Mouse (Mus musculus) CH12.LX (cell line): ENCODE results near the gene Greb1. TPM values are rescaled to one million over a fixed set of nuclear protein-coding genes. Genes with fewer than 3 reads are reported as not detected.

Experiments used
- DNase-seq: peaks from one replicate; pipeline ENCODE4 v3.0.0-alpha.2; 2013; ENCODE audit errors: extremely low read depth
- H3K27ac ChIP-seq: 2 replicates; pipeline ENCODE4 v1.5.1; 2012; ENCODE audit warnings: low read depth, mild to moderate bottlenecking, control low read depth, moderate library complexity; ENCODE audit not compliant: insufficient read depth
- H3K27me3 ChIP-seq: replicated peaks from 2 replicates; pipeline ENCODE3; 2012; ENCODE audit warnings: inconsistent platforms
- H3K36me3 ChIP-seq, 2 experiments: replicated peaks in 1 of 2; 2 replicates each; pipeline versions ENCODE3 to v1.6.1; 2012; ENCODE audit warnings: inconsistent platforms in 1 of 2, low read length in 1 of 2, mild to moderate bottlenecking in 1 of 2, mixed read lengths in 1 of 2, moderate library complexity in 1 of 2; ENCODE audit not compliant: control insufficient read depth in 1 of 2, insufficient read depth in 1 of 2
- H3K4me1 ChIP-seq, 2 experiments: 2 replicates each; pipeline ENCODE4 v1.6.1; 2012; ENCODE audit warnings: inconsistent platforms in 1 of 2, moderate library complexity in 1 of 2; ENCODE audit not compliant: insufficient read depth in 2 of 2, control insufficient read depth in 1 of 2
- H3K4me2 ChIP-seq: 2 replicates; pipeline ENCODE4 v1.6.1; 2012; ENCODE audit warnings: low read depth, mild to moderate bottlenecking, control low read depth; ENCODE audit not compliant: poor library complexity, insufficient read depth, severe bottlenecking
- H3K4me3 ChIP-seq, 3 experiments: fragments of 150-350 bp in 1 of 3; sonication (generic) in 1 of 3; replicated peaks in 1 of 3; 2 replicates each; pipeline versions ENCODE3 to v1.5.1; 2011 to 2012; ENCODE audit warnings: low read depth in 2 of 3, low read length in 2 of 3, mild to moderate bottlenecking in 2 of 3, moderate library complexity in 2 of 3, control low read depth in 1 of 3, improper control_type of control experiment in 1 of 3, inconsistent platforms in 1 of 3, mixed read lengths in 1 of 3; ENCODE audit not compliant: poor library complexity in 1 of 3
- H3K79me2 ChIP-seq: replicated peaks from 2 replicates; pipeline ENCODE4 v1.6.1; 2012; ENCODE audit warnings: mild to moderate bottlenecking, moderate library complexity; ENCODE audit not compliant: control insufficient read depth, poor library complexity, insufficient read depth, severe bottlenecking; ENCODE audit errors: extremely low read depth
- H3K9ac ChIP-seq: 2 replicates; pipeline ENCODE4 v1.6.1; 2012; ENCODE audit warnings: low read depth, mild to moderate bottlenecking, control low read depth, moderate library complexity; ENCODE audit not compliant: insufficient read depth
- H3K9me3 ChIP-seq: replicated peaks from 2 replicates; pipeline ENCODE3; 2012; ENCODE audit warnings: low read length, inconsistent platforms, mixed read lengths
- BHLHE40 ChIP-seq: IDR thresholded peaks from 2 replicates; pipeline ENCODE4 v1.6.1; 2011; ENCODE audit warnings: mild to moderate bottlenecking, low read depth, low read length, improper control_type of control experiment
- CHD1 ChIP-seq: IDR thresholded peaks from 2 replicates; pipeline ENCODE4 v1.6.1; 2012; ENCODE audit warnings: low read depth, low read length, improper control_type of control experiment, inconsistent platforms
- CTCF ChIP-seq, 2 experiments: IDR thresholded peaks in 1 of 2; conservative IDR thresholded peaks in 1 of 2; 2 replicates each; pipeline ENCODE4 v1.5.1; 2011 to 2012; ENCODE audit warnings: low read depth in 2 of 2, low read length in 2 of 2, improper control_type of control experiment in 1 of 2, inconsistent platforms in 1 of 2, mild to moderate bottlenecking in 1 of 2, moderate library complexity in 1 of 2
- E2F4 ChIP-seq: IDR thresholded peaks from 2 replicates; pipeline ENCODE4 v1.6.1; 2011; ENCODE audit warnings: low read depth, low read length, improper control_type of control experiment; ENCODE audit not compliant: insufficient replicate concordance
- EP300 ChIP-seq: IDR thresholded peaks from 2 replicates; pipeline ENCODE4 v1.6.1; 2011; ENCODE audit warnings: low read length, improper control_type of control experiment
- GABPA ChIP-seq: IDR thresholded peaks from 2 replicates; pipeline ENCODE4 v1.6.1; 2012; ENCODE audit warnings: low read depth, low read length, improper control_type of control experiment, inconsistent platforms; ENCODE audit not compliant: insufficient replicate concordance
- JUND ChIP-seq: conservative IDR thresholded peaks from 2 replicates; pipeline ENCODE4 v1.6.1; 2011; ENCODE audit warnings: low read depth, low read length, improper control_type of control experiment
- KAT2A ChIP-seq: IDR thresholded peaks from 2 replicates; pipeline ENCODE4 v1.6.1; 2012; ENCODE audit warnings: low read length, improper control_type of control experiment, inconsistent platforms; ENCODE audit not compliant: insufficient replicate concordance
- MAX ChIP-seq: IDR thresholded peaks from 2 replicates; pipeline ENCODE4 v1.6.1; 2011; ENCODE audit warnings: low read length, improper control_type of control experiment
- MAZ ChIP-seq: IDR thresholded peaks from 2 replicates; pipeline ENCODE4 v1.6.1; 2012; ENCODE audit warnings: low read depth, mild to moderate bottlenecking, inconsistent platforms, low read length, improper control_type of control experiment, moderate library complexity
- MEF2A ChIP-seq: IDR thresholded peaks from 2 replicates; pipeline ENCODE4 v1.6.1; 2014; ENCODE audit warnings: low read depth, mild to moderate bottlenecking, inconsistent platforms, low read length, improper control_type of control experiment, borderline replicate concordance
- MYC ChIP-seq: IDR thresholded peaks from 2 replicates; pipeline ENCODE4 v1.6.1; 2011; ENCODE audit warnings: low read depth, mild to moderate bottlenecking, improper control_type of control experiment, low read length
- NRF1 ChIP-seq: IDR thresholded peaks from 2 replicates; pipeline ENCODE4 v1.6.1; 2014; ENCODE audit warnings: low read depth, mild to moderate bottlenecking, inconsistent platforms, low read length, improper control_type of control experiment, moderate library complexity
- PAX5 ChIP-seq: IDR thresholded peaks from 2 replicates; pipeline ENCODE4 v1.6.1; 2012; ENCODE audit warnings: low read length, inconsistent platforms, mixed read lengths
- POLR2AphosphoS2 ChIP-seq: IDR thresholded peaks from 2 replicates; pipeline ENCODE4 v1.6.1; 2011; ENCODE audit warnings: low read depth, low read length, improper control_type of control experiment
- RCOR1 ChIP-seq: conservative IDR thresholded peaks from 2 replicates; pipeline ENCODE4 v1.6.1; 2012; ENCODE audit warnings: low read depth, mild to moderate bottlenecking, inconsistent platforms, low read length, improper control_type of control experiment
- SIN3A ChIP-seq: IDR thresholded peaks from 2 replicates; pipeline ENCODE4 v1.6.1; 2012; ENCODE audit warnings: low read length, improper control_type of control experiment, inconsistent platforms
- TBP ChIP-seq: conservative IDR thresholded peaks from 2 replicates; pipeline ENCODE4 v1.6.1; 2011; ENCODE audit warnings: low read depth, low read length, improper control_type of control experiment
- ZC3H11A ChIP-seq: IDR thresholded peaks from 2 replicates; pipeline ENCODE4 v1.6.1; 2012; ENCODE audit warnings: low read depth, mild to moderate bottlenecking, inconsistent platforms, low read length, improper control_type of control experiment
- ZNF384 ChIP-seq: IDR thresholded peaks from 2 replicates; pipeline ENCODE4 v1.6.1; 2012; ENCODE audit warnings: low read depth, low read length, improper control_type of control experiment, inconsistent platforms
- dilution Hi-C: fragments of 300-500 bp; cut with MboI; formaldehyde crosslinking; loops from 2 replicates; pipeline ENCODE4 v1.14.3; 2020; ENCODE audit warnings: low sequenced_read_pairs; ENCODE audit not compliant: extremely low pct_unique_long_range_greater_than_20kb, extremely low pct_ligation_motif_present
- in situ Hi-C: fragments of 300-500 bp; cut with MboI; formaldehyde crosslinking; loops from 3 replicates; pipeline ENCODE4 v1.14.3; 2019; ENCODE audit warnings: low sequenced_read_pairs, low pct_ligation_motif_present, low pct_unique_long_range_greater_than_20kb, mixed read lengths
- polyA plus RNA-seq: library from polyadenylated mRNA; unstranded; fragments of >175 nt; gene quantifications from 2 replicates; pipeline ENCODE4 v1.2.1, GENCODE M21; 2012; ENCODE audit warnings: low read depth; ENCODE audit not compliant: insufficient read length
- total RNA-seq, 2 experiments: library from RNA; depleted of rRNA; stranded (reverse); fragments of 300-350 nt in 1 of 2; fragments of >200 nt in 1 of 2; gene quantifications; 2 replicates each; pipeline ENCODE4 v1.2.3; 2012 to 2014

Greb1 gene
- total and polyA plus RNA-seq, 3 experiments: not detected

GRCm38 (mm10) chr12:16630866-16631185 lies 169.9 kb downstream of the Greb1 start:
- in situ Hi-C loops: loop anchor here (5.0 kb wide), 1 partner anchor 64 kb away; no protein-coding TSS in a partner anchor

GRCm38 (mm10) chr12:16630152-16630865 lies 170.4 kb downstream of the Greb1 start:
- Histone ChIP-seq H3K4me1 (peaks cover 5 to 21% of the 10 kb centered on the region in 2 experiments; a peak in 2 of 4 replicates), H3K4me3 (no peak overlapping the region), H3K9ac (no peak overlapping the region), H3K27me3 (no peaks in the 10 kb centered on the region), H3K27ac (no peak overlapping the region), H3K79me2 (no peaks in the 10 kb centered on the region), H3K9me3 (no peaks in the 10 kb centered on the region), H3K36me3 (no peaks in the 10 kb centered on the region), H3K4me2 (no peak overlapping the region)
- no peak for DNase-seq
- dilution Hi-C loops: no loop called here
- TF ChIP-seq PAX5 (no peak), BHLHE40 (no peak), E2F4 (no peak), KAT2A (no peak), MAX (no peak), CHD1 (no peak), CTCF (conservative IDR thresholded peaks at IDR 0.05 in 1 of 2, IDR thresholded peaks at IDR 0.05 in 1 of 2; ENCODE audit: low read depth in 2 of 2, low read length in 2 of 2) (no peak), ZNF384 (no peak), SIN3A (no peak), POLR2AphosphoS2 (no peak), RCOR1 (no peak), EP300 (no peak), JUND (no peak), NRF1 (no peak), ZC3H11A (no peak), MYC (no peak), MEF2A (no peak), GABPA (no peak)
- in situ Hi-C loops: loop anchor here (5.0 kb wide), 1 partner anchor 63 kb away; no protein-coding TSS in a partner anchor

More at GRCm38 (mm10) chr12:16630866-16631185, 169.9 kb downstream of the Greb1 start:
- Histone ChIP-seq H3K4me3 (no peak overlapping the region), H3K9ac (no peak overlapping the region), H3K4me2 (no peak overlapping the region), H3K36me3 (no peaks in the 10 kb centered on the region), H3K27ac (no peak overlapping the region), H3K4me1 (peaks cover 5 to 21% of the 10 kb centered on the region in 2 experiments; a peak in 2 of 4 replicates), H3K79me2 (no peaks in the 10 kb centered on the region), H3K9me3 (no peaks in the 10 kb centered on the region), H3K27me3 (no peaks in the 10 kb centered on the region)
- dilution Hi-C loops: no loop called here
- no peak for TF ChIP-seq CHD1
- TF ChIP-seq KAT2A: no peak
- no peak for TF ChIP-seq TBP
- no peak for TF ChIP-seq MEF2A
- TF ChIP-seq MAZ: no peak
- no peak for DNase-seq

Other genes with a start within 250 kb of the Greb1 start
- gene Lpin1, start 189.9 kb downstream of the Greb1 start, total RNA-seq (2012; rRNA removed): 4.7 and 6.7 TPM in 2 replicates
- 5.3 and 6.1 TPM in 2 replicates for gene Lpin1, start 189.9 kb downstream of the Greb1 start, total RNA-seq (2014; rRNA removed)
- gene Lpin1, start 189.9 kb downstream of the Greb1 start, polyA plus RNA-seq: 6.9 and 7.5 TPM in 2 replicates
- gene Ntsr2, start 147.5 kb downstream of the Greb1 start, total RNA-seq (2012; rRNA removed): not detected in 2 replicates
- not detected in 2 replicates for gene Ntsr2, start 147.5 kb downstream of the Greb1 start, total RNA-seq (2014; rRNA removed)
- not detected in 2 replicates for gene Ntsr2, start 147.5 kb downstream of the Greb1 start, polyA plus RNA-seq
- gene E2f6, start 10.1 kb upstream of the Greb1 start, total RNA-seq (2012; rRNA removed): 9.3 and 12.5 TPM in 2 replicates
- gene E2f6, start 10.1 kb upstream of the Greb1 start, total RNA-seq (2014; rRNA removed): 17.5 and 20.0 TPM in 2 replicates
- gene E2f6, start 10.1 kb upstream of the Greb1 start, polyA plus RNA-seq: 30.2 and 36.1 TPM in 2 replicates
- gene Rock2, start 94.0 kb upstream of the Greb1 start, total RNA-seq (2012; rRNA removed): 34.9 and 39.1 TPM in 2 replicates
- gene Rock2, start 94.0 kb upstream of the Greb1 start, total RNA-seq (2014; rRNA removed): 40.3 and 45.7 TPM in 2 replicates
- 49.3 and 49.9 TPM in 2 replicates for gene Rock2, start 94.0 kb upstream of the Greb1 start, polyA plus RNA-seq
- gene Pqlc3, start 199.5 kb upstream of the Greb1 start, total RNA-seq (2012; rRNA removed): 6.4 and 8.9 TPM in 2 replicates
- gene Pqlc3, start 199.5 kb upstream of the Greb1 start, total RNA-seq (2014; rRNA removed): 23.2 and 31.1 TPM in 2 replicates
- gene Pqlc3, start 199.5 kb upstream of the Greb1 start, polyA plus RNA-seq: 12.2 and 17.0 TPM in 2 replicates
- not detected in 2 replicates for gene 2410004P03Rik, start 210.8 kb upstream of the Greb1 start, total RNA-seq (2012; rRNA removed)
- not detected in 2 replicates for gene 2410004P03Rik, start 210.8 kb upstream of the Greb1 start, total RNA-seq (2014; rRNA removed)
- gene 2410004P03Rik, start 210.8 kb upstream of the Greb1 start, polyA plus RNA-seq: 0.09 TPM in 1 of 2 replicates, not detected in the other